Mouse (Mus musculus): ENCODE results near the gene Spaca4. TPM values are rescaled to one million over a fixed set of nuclear protein-coding genes. Genes with fewer than 3 reads are reported as not detected.
A peak's percentile ranks its signal among the peaks of the same experiment; 100 is the strongest.

Gene Spaca4
- total RNA-seq, 2 experiments from 2014 or later = not detected

DNA sequence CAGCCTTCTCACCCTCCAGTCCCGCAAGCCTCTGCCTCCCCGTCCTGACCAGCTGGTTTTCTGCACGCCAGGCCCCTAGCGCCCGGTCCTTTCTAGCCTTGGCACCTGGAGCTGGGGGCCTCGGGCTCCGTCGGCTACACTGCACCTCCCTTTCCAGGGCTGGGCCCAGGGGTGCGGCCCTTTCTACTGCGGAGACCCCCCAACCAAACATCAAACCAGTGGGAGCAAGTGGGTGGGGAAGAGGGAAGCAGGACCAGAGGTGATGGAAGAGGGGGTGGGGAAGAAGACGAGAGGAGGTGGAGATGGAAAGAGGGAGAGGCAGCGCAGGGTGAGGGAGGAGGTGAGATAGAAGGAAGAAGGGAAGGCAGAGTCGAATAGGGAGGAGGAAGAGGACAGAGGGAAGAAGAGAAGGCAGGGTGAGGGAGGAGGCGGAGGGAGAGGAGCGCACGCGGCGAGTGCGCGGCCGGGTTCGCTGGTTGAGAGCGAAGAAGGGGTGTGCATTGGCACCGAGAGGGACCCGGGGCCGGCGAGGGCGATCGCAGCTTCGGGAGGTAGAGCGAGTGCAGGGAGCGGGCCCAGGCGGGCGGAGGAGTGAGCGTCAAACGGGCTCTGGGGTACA, 26.0 kb downstream of the Spaca4 start, which contains the start of gene Car11:
TSS of gene Car11 (plus strand) at position 321 of the 619 bp plus-strand sequence.
- DNase-seq = peak in 1 of 2 experiments; percentile 48

GRCm38 (mm10) chr7:45697894-45698293, 27.7 kb downstream of the Spaca4 start:
- DNase-seq = no peak

GRCm38 (mm10) chr7:45695098-45695497, 30.5 kb downstream of the Spaca4 start:
- DNase-seq = no peak

DNA sequence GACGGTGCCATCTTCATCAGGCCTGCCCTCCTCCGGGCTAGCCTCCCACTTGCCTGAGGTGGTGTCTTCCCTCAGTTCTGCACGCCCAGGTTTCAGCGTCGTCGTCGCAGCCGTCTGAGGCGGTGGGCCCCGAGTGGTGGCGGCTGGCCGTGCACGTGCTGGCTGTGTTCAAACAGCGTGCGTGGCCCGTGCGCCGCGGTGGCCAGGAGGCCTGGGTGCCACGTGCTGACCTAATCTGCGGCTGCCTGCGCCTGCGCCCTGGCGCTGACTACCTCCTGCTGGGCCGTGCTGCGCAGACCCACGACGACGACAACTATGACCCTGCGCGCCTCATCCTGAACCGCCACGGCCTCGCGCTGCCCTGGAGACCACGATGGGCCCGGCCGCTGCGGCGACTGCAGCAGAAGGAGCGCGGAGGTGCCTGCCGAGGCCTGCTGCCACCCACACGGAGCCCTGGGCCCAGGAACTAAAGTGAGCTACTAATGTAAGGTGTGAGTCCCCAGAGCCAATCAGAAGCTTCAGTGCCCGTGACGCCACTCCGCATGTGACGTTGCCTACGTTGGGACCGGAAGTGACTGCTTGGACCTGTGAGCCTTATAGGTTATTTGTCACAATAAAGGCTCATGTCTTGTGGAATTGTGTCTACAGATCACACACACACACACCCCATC, 31.6 kb downstream of the Spaca4 start, which contains the start of gene Sec1:
TSS of gene Sec1 (minus strand) at position 482 of the 671 bp plus-strand sequence.
- no peak for DNase-seq

- no peak for DNase-seq
These were observed 33.2 kb downstream of the Spaca4 start for GRCm38 (mm10) chr7:45692364-45692763.

- no peak for DNase-seq
These were observed 35.8 kb downstream of the Spaca4 start for GRCm38 (mm10) chr7:45689800-45690199.

DNA sequence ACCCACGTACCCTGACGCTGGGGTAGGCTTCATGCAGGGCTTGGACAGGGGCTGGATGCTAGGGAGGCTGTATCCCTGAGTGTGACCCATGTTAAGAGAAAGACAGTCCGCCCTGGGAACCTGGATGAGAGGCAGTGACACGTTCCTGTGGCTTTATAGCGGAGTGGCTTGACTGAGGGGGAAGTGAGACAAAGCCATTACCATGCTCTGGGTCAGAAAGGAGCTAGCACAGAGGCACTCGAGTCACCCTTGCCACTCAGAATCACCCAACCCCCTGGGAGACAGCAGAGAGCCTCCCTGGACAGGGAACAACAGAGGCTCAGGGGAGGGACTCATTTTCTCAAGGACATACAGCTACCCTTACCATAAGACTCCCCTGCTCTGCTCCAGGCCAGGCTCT, 36.5 kb downstream of the Spaca4 start:
- DNase-seq = no peak

GRCm38 (mm10) chr7:45686841-45687240, 38.8 kb downstream of the Spaca4 start:
- DNase-seq = no peak

- DNase-seq = no peak
These were observed 39.8 kb downstream of the Spaca4 start for GRCm38 (mm10) chr7:45685811-45686210.

DNA sequence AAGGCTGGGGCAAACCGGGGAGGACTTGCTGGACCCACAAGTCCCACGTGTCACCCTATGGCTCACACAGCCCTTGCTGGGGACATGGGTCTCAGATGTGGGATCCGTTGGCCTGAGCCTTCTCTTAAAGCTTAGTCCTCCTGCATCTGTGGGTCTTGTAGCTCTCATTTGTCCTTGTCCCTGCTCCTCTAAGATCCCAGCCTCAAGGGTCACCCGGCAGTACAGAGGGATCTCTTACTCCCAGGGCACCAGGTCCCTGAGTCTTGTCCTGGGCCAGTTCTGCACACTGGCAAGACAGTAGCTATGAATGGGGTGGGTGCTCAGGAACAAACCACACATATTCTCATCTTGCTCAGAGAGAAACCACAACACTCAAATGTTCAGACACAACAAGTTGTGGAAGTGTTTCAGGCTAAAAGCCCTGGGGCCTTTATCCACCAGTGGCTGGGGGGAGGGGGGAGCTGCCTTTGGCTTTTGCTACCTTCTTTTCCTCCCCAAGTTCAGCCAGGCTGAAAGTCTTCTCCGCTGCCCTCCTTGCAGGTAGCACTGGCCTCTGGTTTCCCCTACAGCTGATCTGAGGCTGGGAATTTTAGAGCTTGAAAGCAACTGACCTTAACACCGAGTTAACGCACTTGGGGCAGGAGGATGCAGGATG, 42.1 kb downstream of the Spaca4 start, which contains the start of gene Ntn5:
TSS of gene Ntn5 (plus strand) at position 627 of the 655 bp plus-strand sequence.
- DNase-seq = no peak

GRCm38 (mm10) chr7:45682144-45683126, 43.2 kb downstream of the Spaca4 start:
- DNase-seq = peak; percentile 80 to 84

DNA sequence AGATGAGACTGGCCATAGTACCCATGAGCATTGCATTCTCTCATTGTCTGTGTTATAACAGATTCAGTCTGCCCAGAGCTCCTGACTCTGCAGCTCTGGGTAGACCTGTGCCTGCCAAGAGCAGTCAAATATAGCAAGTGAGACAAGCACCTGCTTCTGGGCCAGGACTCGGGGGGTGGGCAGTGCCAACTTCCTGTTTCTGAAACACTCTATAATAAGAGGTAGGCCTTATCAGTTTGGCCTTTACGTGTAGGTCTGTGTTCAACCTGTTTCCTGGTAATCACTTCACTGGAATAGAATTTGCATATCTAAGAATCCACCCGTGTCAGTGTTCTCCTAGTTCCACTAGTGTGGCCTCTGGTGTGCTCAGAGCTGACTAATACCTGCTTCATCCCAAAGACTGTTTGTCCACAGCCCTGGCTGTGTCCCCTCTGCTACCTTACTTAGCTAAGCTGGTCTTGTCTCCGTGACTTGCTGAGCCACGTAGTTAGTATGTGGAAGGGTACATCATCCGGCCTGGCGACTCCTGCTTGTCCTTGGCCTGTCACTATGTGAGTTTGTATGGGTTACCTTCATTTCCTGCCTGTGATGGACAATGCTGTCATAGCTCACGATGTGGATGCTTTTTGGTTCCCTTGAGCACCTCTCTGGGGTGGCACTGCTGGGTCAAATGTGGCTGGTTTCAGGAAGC, 44.4 kb downstream of the Spaca4 start:
- no peak for DNase-seq

GRCm38 (mm10) chr7:45679966-45680621, 45.5 kb downstream of the Spaca4 start:
- no peak for DNase-seq

GRCm38 (mm10) chr7:45678513-45678912, 47.1 kb downstream of the Spaca4 start:
- DNase-seq = no peak

DNA sequence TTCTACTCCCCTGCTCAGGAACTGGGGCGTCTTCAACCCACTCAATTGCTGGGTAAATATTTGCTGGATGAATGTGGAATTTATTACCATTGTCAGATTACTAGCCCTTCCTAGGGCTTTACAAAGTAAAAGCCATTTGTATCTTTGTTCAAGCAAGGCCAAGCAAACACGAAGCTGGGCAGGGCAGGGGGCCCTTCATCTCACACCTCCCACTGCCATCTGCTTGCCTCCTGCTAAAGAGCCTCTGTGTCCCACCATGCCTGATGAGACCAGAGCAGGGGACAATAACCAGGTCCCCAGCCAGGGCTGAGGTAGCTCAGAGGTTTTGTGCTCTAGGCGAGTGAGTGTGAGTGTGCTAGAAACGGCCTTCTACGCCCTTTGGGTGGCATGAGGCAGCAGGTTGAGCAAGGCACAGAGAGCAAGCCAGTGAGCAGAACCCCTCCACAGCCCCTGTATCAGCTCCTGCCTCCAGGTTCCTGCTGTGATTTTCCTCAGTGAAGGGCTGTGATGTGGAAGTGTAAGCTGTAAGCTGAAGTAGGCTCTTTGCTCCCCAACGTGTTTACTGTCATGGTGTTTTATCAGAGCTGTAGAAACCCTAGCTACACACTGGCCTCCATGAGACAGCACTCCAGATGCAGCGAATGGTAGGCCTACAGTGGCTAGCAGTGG, 47.9 kb downstream of the Spaca4 start:
- no peak for DNase-seq

Other genes starting within 250 kb of the Spaca4 start
- not detected for gene Tulp2, start 243.9 kb downstream of the Spaca4 start, total RNA-seq (2021)
- gene Gm45808, start 239.0 kb downstream of the Spaca4 start, total RNA-seq (2021) = 1 to 10 TPM in 1 of 2 experiments, not detected in 1; 2.5 TPM
- gene Dhdh, start 237.0 kb downstream of the Spaca4 start, total RNA-seq (2021) = 1 to 10 TPM; 3.1 to 3.9 TPM
- gene Nucb1, start 215.4 kb downstream of the Spaca4 start, total RNA-seq (2021) = 10 to 100 TPM; 94.0 to 98.0 TPM
- 10 to 100 TPM; 17.4 to 20.0 TPM for gene Ppp1r15a, start 199.5 kb downstream of the Spaca4 start, total RNA-seq (2021)
- under 1 TPM; 0.77 to 0.86 TPM for gene Plekha4, start 199.5 kb downstream of the Spaca4 start, total RNA-seq (2021)
- under 1 TPM in 1 of 2 experiments, not detected in 1; 0.28 TPM for gene Hsd17b14, start 170.9 kb downstream of the Spaca4 start, total RNA-seq (2021)
- 10 to 100 TPM; 23.5 to 29.9 TPM for gene Bcat2, start 155.7 kb downstream of the Spaca4 start, total RNA-seq (2021)
- gene Fgf21, start 110.3 kb downstream of the Spaca4 start, total RNA-seq (2021) = not detected
- gene Fut1, start 108.5 kb downstream of the Spaca4 start, total RNA-seq (2021) = not detected
- not detected for gene Izumo1, start 104.0 kb downstream of the Spaca4 start, total RNA-seq (2021)
- 1 to 10 TPM; 6.1 to 6.6 TPM for gene Rasip1, start 98.3 kb downstream of the Spaca4 start, total RNA-seq (2021)
- gene Mamstr, start 85.8 kb downstream of the Spaca4 start, total RNA-seq (2021) = 1 to 10 TPM; 2.3 to 2.8 TPM
- gene Fut2, start 59.4 kb downstream of the Spaca4 start, total RNA-seq (2021) = under 1 TPM in 1 of 2 experiments, not detected in 1; 0.18 TPM
- 1 to 10 TPM; 5.5 to 6.0 TPM for gene Ntn5, start 41.8 kb downstream of the Spaca4 start, total RNA-seq (2021)
- gene Sec1, start 31.4 kb downstream of the Spaca4 start, total RNA-seq (2021) = 1 to 10 TPM; 2.0 to 2.7 TPM
- gene Car11, start 26.0 kb downstream of the Spaca4 start, total RNA-seq (2021) = 100 to 1,000 TPM; 191 to 217 TPM
- gene Dbp, start 20.7 kb downstream of the Spaca4 start, total RNA-seq (2021) = 10 to 100 TPM; 49.8 to 51.5 TPM
- 100 to 1,000 TPM; 372 to 375 TPM for gene Rpl18, start 10.4 kb downstream of the Spaca4 start, total RNA-seq (2021)
- 10 to 100 TPM; 36.6 to 37.2 TPM for gene Sphk2, start 7.8 kb downstream of the Spaca4 start, total RNA-seq (2021)
- under 1 TPM; 0.12 to 0.13 TPM for gene Fam83e, start 4.6 kb downstream of the Spaca4 start, total RNA-seq (2021)
- 100 to 1,000 TPM; 285 to 298 TPM for gene Lmtk3, start 57.9 kb upstream of the Spaca4 start, total RNA-seq (2021)
- 1 to 10 TPM; 6.3 to 7.0 TPM for gene Sult2b1, start 58.9 kb upstream of the Spaca4 start, total RNA-seq (2021)
- gene Cyth2, start 88.8 kb upstream of the Spaca4 start, total RNA-seq (2021) = 100 to 1,000 TPM; 138 to 150 TPM
- gene Kcnj14, start 99.0 kb upstream of the Spaca4 start, total RNA-seq (2021) = 1 to 10 TPM; 1.6 to 2.4 TPM
- 10 to 100 TPM; 19.9 to 22.6 TPM for gene Grwd1, start 105.1 kb upstream of the Spaca4 start, total RNA-seq (2021)
- 10 to 100 TPM; 72.4 to 74.2 TPM for gene Kdelr1, start 147.0 kb upstream of the Spaca4 start, total RNA-seq (2021)
- gene Grin2d, start 152.6 kb upstream of the Spaca4 start, total RNA-seq (2021) = 10 to 100 TPM; 10.9 to 11.4 TPM
- not detected for gene Syngr4, start 170.9 kb upstream of the Spaca4 start, total RNA-seq (2021)
- 10 to 100 TPM; 20.8 to 25.9 TPM for gene Tmem143, start 171.1 kb upstream of the Spaca4 start, total RNA-seq (2021)
- 1 to 10 TPM; 1.9 to 4.4 TPM for gene Emp3, start 195.6 kb upstream of the Spaca4 start, total RNA-seq (2021)
- gene Ccdc114, start 198.3 kb upstream of the Spaca4 start, total RNA-seq (2021) = 1 to 10 TPM; 3.0 TPM

Measured in layer of hippocampus, postnatal 36 days (tissue).